Comparison of ENCODE assay signal across 10 mouse cellular contexts in the genomic region with DNA sequence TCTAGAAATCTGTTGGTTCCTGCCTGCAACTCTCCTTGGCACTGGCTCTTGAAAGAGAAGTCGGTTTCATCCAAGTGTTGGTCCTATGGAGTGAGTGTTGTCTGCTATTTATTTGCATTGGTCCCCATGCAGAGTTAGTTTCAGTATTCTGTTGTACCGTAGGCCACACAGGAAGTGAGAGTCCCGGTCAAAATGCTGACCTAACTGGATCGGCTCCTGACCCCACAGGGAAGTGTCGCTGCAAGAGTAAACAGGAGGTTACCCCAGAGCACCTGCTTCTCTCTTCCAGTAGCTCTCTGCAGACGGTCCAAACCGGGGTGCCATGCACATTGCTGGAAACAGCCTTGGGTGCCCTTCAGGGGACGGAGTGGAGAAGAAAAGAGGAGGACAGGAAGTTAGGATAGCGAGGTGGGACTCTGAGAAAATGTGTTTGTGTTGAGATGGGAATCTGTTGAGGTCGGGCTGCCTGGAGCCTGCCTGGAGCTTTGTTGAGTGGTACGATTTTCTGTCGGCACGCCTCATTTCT. TPM values are rescaled to one million over a fixed set of nuclear protein-coding genes. Genes with fewer than 3 reads are reported as not detected.
DNase-seq lines count a peak whose midpoint lies in the region; ATAC-seq lines count a peak whose summit lies in the region.
"Had no signal": no experiment of that assay in that cellular context is flagged by ENCODE, and none has a peak within 500 bp of the region (broad histone marks: within the 10 kb centered on the region; RNA-seq: fewer than 3 reads in every experiment).

No protein-coding gene starts in this region.

- H3K4me3 ChIP-seq in hindbrain, embryonic 13.5 days: no peak overlapping the region
- H3K4me3 ChIP-seq in hindbrain, embryonic 11.5 days (ENCODE audit: low read depth, low read length): no peak overlapping the region
- no peak overlapping the region for H3K4me3 ChIP-seq in liver, embryonic 12.5 days
- no peak overlapping the region for H3K4me3 ChIP-seq in forebrain, embryonic 11.5 days (ENCODE audit: low read depth, low read length)
- H3K4me3 ChIP-seq: neural tube, embryonic 12.5 days had no signal

- no peak for DNase-seq in hindbrain, embryonic 11.5 days (ENCODE audit: low spot score)
- peak; percentile 26 to 33 for DNase-seq in heart, postnatal 10 days
- DNase-seq in skeletal muscle tissue, adult 2 months (ENCODE audit: low read depth, low spot score): peak; percentile 24
- no peak for DNase-seq in forebrain, embryonic 11.5 days (ENCODE audit: low spot score)
- no peak for DNase-seq in right cerebral cortex, postnatal 14 days

- H3K9me3 ChIP-seq in hindbrain, embryonic 13.5 days: no peaks in the 10 kb centered on the region
- no peaks in the 10 kb centered on the region for H3K9me3 ChIP-seq in hindbrain, embryonic 11.5 days (ENCODE audit: control insufficient read depth, low read length)
- H3K9me3 ChIP-seq in liver, embryonic 12.5 days (replicated peaks): no peaks in the 10 kb centered on the region
- no peaks in the 10 kb centered on the region for H3K9me3 ChIP-seq in forebrain, embryonic 11.5 days (ENCODE audit: control insufficient read depth, low read length)
- H3K9me3 ChIP-seq: neural tube, embryonic 12.5 days had no signal

- WGBS in hindbrain, embryonic 13.5 days: 67% methylated on average over 13 of the region's 13 CpGs
- WGBS in hindbrain, embryonic 11.5 days: 75% methylated on average over 13 of the region's 13 CpGs
- WGBS in liver, embryonic 12.5 days (ENCODE audit: insufficient replicate concordance): 26% methylated on average over 13 of the region's 13 CpGs
- 74% methylated on average over 13 of the region's 13 CpGs for WGBS in forebrain, embryonic 11.5 days

- H3K4me2 ChIP-seq in hindbrain, embryonic 13.5 days: no peak overlapping the region
- no peak overlapping the region for H3K4me2 ChIP-seq in hindbrain, embryonic 11.5 days (replicated peaks; ENCODE audit: low read depth, low read length)
- H3K4me2 ChIP-seq in liver, embryonic 12.5 days: peak overlapping the region; percentile 34; the same call in 1 of the 2 replicates
- no peak overlapping the region for H3K4me2 ChIP-seq in forebrain, embryonic 11.5 days (ENCODE audit: low read depth, low read length, severe bottlenecking)
- H3K4me2 ChIP-seq: neural tube, embryonic 12.5 days had no signal

- intact Hi-C loops in heart, postnatal 10 days (cut with DNase I): no loop called here

- ATAC-seq in hindbrain, embryonic 13.5 days (ENCODE audit: low FRiP score): no peak
- ATAC-seq in hindbrain, embryonic 11.5 days (ENCODE audit: low FRiP score): no peak
- peak; percentile 43; the same call in 1 of the 2 replicates for ATAC-seq in liver, embryonic 12.5 days
- ATAC-seq in forebrain, embryonic 11.5 days (replicated peaks; ENCODE audit: low FRiP score): no peak
- no peak for ATAC-seq in erythroid progenitor cell, adult 5-6 weeks (replicated peaks; ENCODE audit: low FRiP score, poor library complexity, severe bottlenecking)

- H3K36me3 ChIP-seq in hindbrain, embryonic 13.5 days: no peaks in the 10 kb centered on the region
- no peaks in the 10 kb centered on the region for H3K36me3 ChIP-seq in hindbrain, embryonic 11.5 days (ENCODE audit: control insufficient read depth, insufficient read depth, low read length)
- no peaks in the 10 kb centered on the region for H3K36me3 ChIP-seq in liver, embryonic 12.5 days
- H3K36me3 ChIP-seq in forebrain, embryonic 11.5 days (ENCODE audit: control insufficient read depth, insufficient read depth, low read length): no peaks in the 10 kb centered on the region
- H3K36me3 ChIP-seq: neural tube, embryonic 12.5 days had no signal

- 0 out of 2 replicates have a peak, but pooled peaks cover 3% of the 10 kb centered on the region for H3K4me1 ChIP-seq in hindbrain, embryonic 13.5 days (replicated peaks)
- H3K4me1 ChIP-seq in hindbrain, embryonic 11.5 days (replicated peaks; ENCODE audit: control insufficient read depth, insufficient read depth, low read length): no peaks in the 10 kb centered on the region
- H3K4me1 ChIP-seq in liver, embryonic 12.5 days: peaks cover 20% of the 10 kb centered on the region; the same call in 1 of the 2 replicates
- H3K4me1 ChIP-seq in forebrain, embryonic 11.5 days (replicated peaks; ENCODE audit: control insufficient read depth, insufficient read depth, low read length): no peaks in the 10 kb centered on the region
- H3K4me1 ChIP-seq: neural tube, embryonic 12.5 days had no signal

- 0 out of 2 replicates have a peak overlapping the region, but pooled peaks have one; percentile 20 for H3K27ac ChIP-seq in hindbrain, embryonic 13.5 days
- H3K27ac ChIP-seq in hindbrain, embryonic 11.5 days (ENCODE audit: low read depth, low read length): no peak overlapping the region
- H3K27ac ChIP-seq in liver, embryonic 12.5 days: 0 out of 2 replicates have a peak overlapping the region, but pooled peaks have one; percentile 20
- no peak overlapping the region for H3K27ac ChIP-seq in forebrain, embryonic 11.5 days (ENCODE audit: low read depth, low read length)
- H3K27ac ChIP-seq: kidney, postnatal 0 days; neural tube, embryonic 12.5 days had no signal

- no peaks in the 10 kb centered on the region for H3K27me3 ChIP-seq in hindbrain, embryonic 13.5 days
- H3K27me3 ChIP-seq in hindbrain, embryonic 11.5 days (ENCODE audit: control insufficient read depth, insufficient read depth, low read length): no peaks in the 10 kb centered on the region
- H3K27me3 ChIP-seq in liver, embryonic 12.5 days (replicated peaks): peaks cover 6% of the 10 kb centered on the region; the same call in 1 of the 2 replicates
- H3K27me3 ChIP-seq in forebrain, embryonic 11.5 days (ENCODE audit: control insufficient read depth, insufficient read depth, low read length): no peaks in the 10 kb centered on the region
- H3K27me3 ChIP-seq: neural tube, embryonic 12.5 days had no signal

- no peak overlapping the region for H3K9ac ChIP-seq in hindbrain, embryonic 13.5 days
- H3K9ac ChIP-seq in hindbrain, embryonic 11.5 days (ENCODE audit: low read depth, low read length): no peak overlapping the region
- no peak overlapping the region; the same call in 1 of the 2 replicates for H3K9ac ChIP-seq in liver, embryonic 12.5 days
- H3K9ac ChIP-seq in forebrain, embryonic 11.5 days (ENCODE audit: low read length): no peak overlapping the region
- H3K9ac ChIP-seq: neural tube, embryonic 12.5 days had no signal

RNA-seq across cellular contexts. Expression of gene Rap1b, which starts 53.6 kb away (rescaled TPM):
- 158 and 159 TPM in 2 replicates for polyA plus RNA-seq in hindbrain, embryonic 13.5 days (2015; fragmentation: Nextera tagmentation; extraction: Ambion mirVana)
- polyA plus RNA-seq in hindbrain, embryonic 11.5 days (2014; fragmentation: Nextera tagmentation; extraction: Ambion mirVana): 176 and 181 TPM in 2 replicates
- 10 to 100 TPM; 89.8 to 96.6 TPM for total RNA-seq in heart, postnatal 10 days (2021)
- polyA plus RNA-seq in liver, embryonic 12.5 days (2016; fragmentation: Nextera tagmentation; extraction: Ambion mirVana): 174 and 185 TPM in 2 replicates
- polyA plus RNA-seq in forebrain, embryonic 11.5 days (2014; fragmentation: Nextera tagmentation; extraction: Ambion mirVana): 150 and 156 TPM in 2 replicates
- 90.1 and 114 TPM in 2 replicates for total RNA-seq in erythroid progenitor cell, adult 5-6 weeks (2015; ENCODE audit: low replicate concordance)
- 27.2 and 35.2 TPM in 2 replicates for total RNA-seq in erythroid progenitor cell, adult 5-6 weeks (2017; ENCODE audit: low replicate concordance)

Comparison
In these comparisons a context has a peak if more than half of its experiments do, and no peak if none do; other contexts are left out.
1. H3K27ac ChIP-seq: peak in hindbrain, embryonic 13.5 days (single experiment) and liver, embryonic 12.5 days (single experiment); none in hindbrain, embryonic 11.5 days (single experiment) and forebrain, embryonic 11.5 days (single experiment).
2. DNase-seq: peak in heart, postnatal 10 days (2 of 2) and skeletal muscle tissue, adult 2 months (single experiment); none in hindbrain, embryonic 11.5 days (single experiment), forebrain, embryonic 11.5 days (single experiment) and right cerebral cortex, postnatal 14 days (single experiment).